Mouse (Mus musculus): ENCODE data around the gene Liph. TPM values are rescaled to one million over a fixed set of nuclear protein-coding genes. Genes with fewer than 3 reads are reported as not detected.

Liph gene
- 2.7 and 3.6 TPM in 2 replicates for polyA plus RNA-seq (2015; fragmentation: Nextera tagmentation; extraction: Ambion mirVana)

DNA sequence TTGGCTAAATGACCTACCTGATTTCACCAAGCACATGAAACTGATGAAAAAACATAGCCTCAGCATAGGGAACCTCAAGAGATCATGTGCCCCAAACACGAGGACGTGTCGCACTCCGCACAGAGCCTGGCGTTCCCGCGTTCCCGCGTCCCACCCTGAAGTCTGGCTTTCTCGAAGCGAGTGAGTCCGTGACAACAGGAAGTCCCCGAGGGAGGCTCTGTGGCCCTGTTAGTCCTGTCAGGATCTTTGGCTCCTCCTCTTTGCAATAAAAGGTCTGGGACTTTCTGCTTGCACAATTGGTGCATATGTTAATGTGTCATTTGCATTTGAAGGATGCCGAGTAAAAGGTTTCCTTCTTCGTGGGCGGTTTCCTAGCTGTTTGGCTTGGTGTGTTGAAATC lies at the start of gene Liph:
Gene Liph, minus strand, starts transcription at position 360 of the 400 bp plus-strand sequence.
- ATAC-seq (ENCODE audit: low read depth), result no peak
- no peaks in the 10 kb centered on the region for H3K9me3 ChIP-seq (ENCODE audit: control insufficient read depth, low read length)
- H3K4me2 ChIP-seq (ENCODE audit: low read depth, low read length), result peak within 1 kb of the TSS; percentile 64
- H3K4me3 ChIP-seq (ENCODE audit: low read length), result peak within 1 kb of the TSS; percentile 35
- peak within 1 kb of the TSS; percentile 90 for H3K27ac ChIP-seq (ENCODE audit: low read length)
- peak within 1 kb of the TSS; percentile 51 for H3K9ac ChIP-seq (ENCODE audit: low read length)
- H3K27me3 ChIP-seq (ENCODE audit: control insufficient read depth, insufficient read depth, low read depth, low read length), result no peaks in the 10 kb centered on the region; the same call in 1 of the 2 replicates
- H3K36me3 ChIP-seq (ENCODE audit: control insufficient read depth, insufficient read depth, low read length), result no peaks in the 10 kb centered on the region
- H3K4me1 ChIP-seq (replicated peaks; ENCODE audit: control insufficient read depth, insufficient read depth, low read length), result peaks cover 15% of the 10 kb centered on the region
- 10% methylated on average over 16 of the region's 16 CpGs for WGBS

DNA sequence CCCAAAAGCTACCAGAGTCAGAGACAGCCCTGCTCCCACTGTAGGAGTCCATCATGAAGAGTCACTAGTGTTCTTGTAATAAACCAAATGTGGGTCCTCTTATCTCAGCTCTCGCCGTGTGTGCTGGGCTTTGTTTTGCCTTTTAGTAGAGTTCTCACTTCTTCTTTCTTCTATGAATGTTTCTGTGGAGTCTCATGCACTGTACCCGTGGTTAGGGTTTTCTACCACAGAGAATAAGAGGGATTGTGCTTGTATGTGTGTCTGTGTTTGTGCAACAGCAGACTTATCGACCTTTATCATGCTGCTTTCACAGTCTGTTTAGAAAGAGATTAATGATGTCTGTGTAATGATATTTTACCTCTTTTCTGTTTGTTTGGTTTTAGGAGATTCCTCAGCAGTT lies 48.4 kb upstream of the Liph start:
- no peak overlapping the region for H3K4me3 ChIP-seq (ENCODE audit: low read length)
- ATAC-seq (ENCODE audit: low read depth), result no peak
- WGBS, result 74% methylated on average over 4 of the region's 4 CpGs
- H3K27ac ChIP-seq (ENCODE audit: low read length), result no peak overlapping the region
- H3K9me3 ChIP-seq (ENCODE audit: control insufficient read depth, low read length), result no peaks in the 10 kb centered on the region
- no peak overlapping the region for H3K9ac ChIP-seq (ENCODE audit: low read length)
- H3K27me3 ChIP-seq (ENCODE audit: control insufficient read depth, insufficient read depth, low read depth, low read length), result no peaks in the 10 kb centered on the region
- H3K4me2 ChIP-seq (ENCODE audit: low read depth, low read length), result no peak overlapping the region
- no peaks in the 10 kb centered on the region for H3K4me1 ChIP-seq (replicated peaks; ENCODE audit: control insufficient read depth, insufficient read depth, low read length)
- H3K36me3 ChIP-seq (ENCODE audit: control insufficient read depth, insufficient read depth, low read length), result peaks cover 35% of the 10 kb centered on the region

DNA sequence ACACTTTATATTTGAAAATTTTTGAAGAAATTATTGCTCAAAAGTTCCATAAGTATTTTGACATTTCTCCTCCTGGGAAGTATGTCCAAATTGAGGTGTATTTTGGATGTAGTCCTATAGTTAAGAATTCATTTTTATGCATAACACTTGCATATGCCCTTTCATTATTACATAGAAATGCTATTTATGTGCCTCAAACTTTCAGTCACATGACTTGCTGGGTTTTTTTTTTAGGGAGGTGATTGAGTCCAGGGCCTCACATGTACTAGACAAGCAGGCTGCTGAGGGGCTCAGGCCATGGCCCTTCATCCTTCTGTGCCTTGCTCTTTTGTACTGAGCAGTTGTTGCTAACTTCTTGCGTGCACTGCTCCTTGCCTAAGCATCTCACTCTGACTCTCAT lies 44.5 kb upstream of the Liph start:
- no peak for ATAC-seq (ENCODE audit: low read depth)
- Histone ChIP-seq H3K9ac (ENCODE audit: low read length) (no peak overlapping the region), H3K27me3 (ENCODE audit: control insufficient read depth, insufficient read depth, low read depth, low read length) (no peaks in the 10 kb centered on the region), H3K36me3 (ENCODE audit: control insufficient read depth, insufficient read depth, low read length) (peaks cover 43% of the 10 kb centered on the region), H3K27ac (ENCODE audit: low read length) (no peak overlapping the region), H3K4me2 (ENCODE audit: low read depth, low read length) (no peak overlapping the region), H3K4me3 (ENCODE audit: low read length) (no peak overlapping the region), H3K9me3 (ENCODE audit: control insufficient read depth, low read length) (no peaks in the 10 kb centered on the region), H3K4me1 (replicated peaks; ENCODE audit: control insufficient read depth, insufficient read depth, low read length) (no peaks in the 10 kb centered on the region)
- 92% methylated on average over 1 of the region's 1 CpGs for WGBS

DNA sequence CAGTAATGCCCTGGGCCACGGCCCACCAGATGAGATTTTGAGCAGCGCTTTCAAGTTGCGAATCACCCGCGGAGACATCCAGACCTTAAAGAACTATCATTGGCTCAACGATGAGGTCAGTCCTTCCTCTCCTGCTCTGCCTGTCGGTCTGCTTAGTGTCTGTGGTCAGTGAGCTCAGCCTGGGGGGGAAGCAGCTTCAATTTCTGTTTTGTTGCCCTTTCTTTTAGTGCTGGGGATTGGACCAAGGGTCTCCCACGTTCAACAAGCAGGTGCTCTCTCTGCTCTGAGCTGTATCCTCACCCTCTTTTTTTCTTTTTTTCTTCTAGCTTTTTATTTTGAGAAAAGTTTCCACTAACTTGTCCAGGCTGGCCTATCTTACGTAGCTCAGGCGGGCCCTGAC lies 43.1 kb upstream of the Liph start:
- Histone ChIP-seq H3K4me1 (replicated peaks; ENCODE audit: control insufficient read depth, insufficient read depth, low read length) (no peaks in the 10 kb centered on the region), H3K4me2 (ENCODE audit: low read depth, low read length) (no peak overlapping the region), H3K4me3 (ENCODE audit: low read length) (no peak overlapping the region), H3K9ac (ENCODE audit: low read length) (no peak overlapping the region), H3K27me3 (ENCODE audit: control insufficient read depth, insufficient read depth, low read depth, low read length) (no peaks in the 10 kb centered on the region), H3K36me3 (ENCODE audit: control insufficient read depth, insufficient read depth, low read length) (peaks cover 32% of the 10 kb centered on the region), H3K27ac (ENCODE audit: low read length) (no peak overlapping the region), H3K9me3 (ENCODE audit: control insufficient read depth, low read length) (no peaks in the 10 kb centered on the region)
- ATAC-seq (ENCODE audit: low read depth), result no peak
- 86% methylated on average over 10 of the region's 10 CpGs for WGBS

DNA sequence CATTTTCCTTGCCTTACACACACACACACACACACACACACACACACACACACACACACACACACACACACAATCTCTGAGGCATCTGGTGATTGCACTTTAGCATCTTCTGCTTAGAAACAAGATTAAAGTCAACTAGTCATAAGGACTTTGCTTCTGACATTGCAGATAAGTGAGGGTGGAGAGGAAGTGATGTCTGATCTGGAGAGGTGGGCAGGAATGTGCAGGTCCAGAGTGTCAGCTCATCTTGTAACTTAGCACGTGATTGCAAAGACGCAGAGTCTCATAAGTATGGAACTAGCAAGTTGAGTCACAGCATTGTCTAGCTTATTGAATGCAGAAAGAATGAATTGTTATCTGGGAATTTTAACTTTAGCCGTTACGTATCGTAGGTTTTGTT lies 32.0 kb upstream of the Liph start:
- H3K9ac ChIP-seq (ENCODE audit: low read length), result no peak overlapping the region
- 88% methylated on average over 5 of the region's 5 CpGs for WGBS
- H3K27ac ChIP-seq (ENCODE audit: low read length), result no peak overlapping the region
- no peaks in the 10 kb centered on the region for H3K9me3 ChIP-seq (ENCODE audit: control insufficient read depth, low read length)
- H3K4me2 ChIP-seq (ENCODE audit: low read depth, low read length), result no peak overlapping the region
- H3K36me3 ChIP-seq (ENCODE audit: control insufficient read depth, insufficient read depth, low read length), result peaks cover 32% of the 10 kb centered on the region
- H3K27me3 ChIP-seq (ENCODE audit: control insufficient read depth, insufficient read depth, low read depth, low read length), result no peaks in the 10 kb centered on the region
- no peak for ATAC-seq (ENCODE audit: low read depth)
- no peaks in the 10 kb centered on the region for H3K4me1 ChIP-seq (replicated peaks; ENCODE audit: control insufficient read depth, insufficient read depth, low read length)
- no peak overlapping the region for H3K4me3 ChIP-seq (ENCODE audit: low read length)

DNA sequence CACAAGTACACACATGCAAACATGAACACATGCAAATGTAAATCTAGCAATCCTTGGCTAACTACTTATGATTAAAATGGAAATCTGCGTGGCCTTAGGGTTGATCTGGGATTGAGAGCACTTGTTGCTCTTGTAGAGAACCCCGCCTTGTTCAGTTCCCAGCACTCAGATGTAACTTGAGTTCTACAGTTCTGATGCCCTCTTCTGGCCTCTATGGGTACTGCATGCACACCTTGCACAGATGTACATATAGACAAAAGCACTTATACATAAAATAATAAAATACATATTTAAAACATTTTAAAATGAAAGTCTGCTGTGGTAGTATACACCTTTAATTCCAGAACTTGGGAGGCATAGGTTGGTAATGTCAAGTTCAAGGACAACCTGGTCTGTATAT lies 26.7 kb upstream of the Liph start:
- H3K36me3 ChIP-seq (ENCODE audit: control insufficient read depth, insufficient read depth, low read length), result peaks cover 33% of the 10 kb centered on the region
- ATAC-seq (ENCODE audit: low read depth), result no peak
- WGBS, result 94% methylated on average over 2 of the region's 2 CpGs

DNA sequence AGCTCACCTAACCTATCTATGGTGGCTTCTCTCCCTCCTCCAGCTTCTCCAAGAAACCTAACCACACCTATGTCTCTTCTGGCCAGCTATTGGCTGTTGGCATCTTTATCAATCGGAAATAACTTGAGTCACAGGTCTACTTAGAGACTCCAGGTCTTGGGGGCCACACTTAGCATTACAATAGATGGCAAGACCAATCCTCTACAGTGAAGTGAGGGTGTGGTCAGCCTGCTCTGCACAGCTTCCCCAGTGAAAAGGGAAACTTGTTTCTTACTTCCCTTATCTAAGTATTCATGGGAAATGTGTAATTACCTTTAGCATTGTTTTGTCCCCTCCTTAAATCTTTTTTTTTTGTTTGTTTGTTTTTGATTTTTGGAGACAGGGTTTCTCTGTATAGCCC lies 20.1 kb upstream of the Liph start:
- peaks cover 27% of the 10 kb centered on the region for H3K36me3 ChIP-seq (ENCODE audit: control insufficient read depth, insufficient read depth, low read length)

More for the DNA sequence above, 26.7 kb upstream of the Liph start:
- Histone ChIP-seq H3K9ac (ENCODE audit: low read length) (no peak overlapping the region), H3K4me3 (ENCODE audit: low read length) (no peak overlapping the region), H3K27me3 (ENCODE audit: control insufficient read depth, insufficient read depth, low read depth, low read length) (no peaks in the 10 kb centered on the region), H3K9me3 (ENCODE audit: control insufficient read depth, low read length) (peaks cover 5% of the 10 kb centered on the region), H3K27ac (ENCODE audit: low read length) (no peak overlapping the region), H3K4me1 (replicated peaks; ENCODE audit: control insufficient read depth, insufficient read depth, low read length) (no peaks in the 10 kb centered on the region), H3K4me2 (ENCODE audit: low read depth, low read length) (no peak overlapping the region)

DNA sequence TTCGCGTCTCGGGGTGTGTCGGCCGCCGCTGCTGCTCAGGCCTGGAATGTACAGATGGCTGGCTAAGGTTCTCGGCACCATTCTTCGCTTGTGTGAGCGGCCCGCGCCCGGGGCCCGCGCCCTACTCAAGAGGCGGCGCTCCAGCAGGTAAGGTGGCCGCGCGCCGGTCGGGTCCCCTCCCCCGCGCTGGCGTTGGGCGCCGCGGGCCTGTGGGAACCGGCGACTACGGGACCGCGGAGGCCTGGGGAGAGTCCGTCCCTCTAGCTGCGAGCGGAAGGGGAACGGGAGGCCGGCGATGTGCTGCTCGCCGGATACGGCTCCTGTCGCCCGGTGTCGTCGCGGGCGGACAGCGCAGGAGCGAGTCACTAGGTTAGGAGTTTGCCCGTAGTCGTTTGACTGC lies 14.1 kb upstream of the Liph start:
- Histone ChIP-seq H3K27me3 (ENCODE audit: control insufficient read depth, insufficient read depth, low read depth, low read length) (no peaks in the 10 kb centered on the region), H3K4me1 (replicated peaks; ENCODE audit: control insufficient read depth, insufficient read depth, low read length) (peaks cover 7% of the 10 kb centered on the region), H3K27ac (ENCODE audit: low read length) (peak overlapping the region; percentile 67), H3K36me3 (ENCODE audit: control insufficient read depth, insufficient read depth, low read length) (no peaks in the 10 kb centered on the region), H3K4me3 (ENCODE audit: low read length) (peak overlapping the region; percentile 99), H3K4me2 (ENCODE audit: low read depth, low read length) (peak overlapping the region; percentile 63), H3K9ac (ENCODE audit: low read length) (peak overlapping the region; percentile 94), H3K9me3 (ENCODE audit: control insufficient read depth, low read length) (no peaks in the 10 kb centered on the region)
- 1% methylated on average over 51 of the region's 51 CpGs for WGBS
- ATAC-seq (ENCODE audit: low read depth), result peak; percentile 65

More for the DNA sequence above, 20.1 kb upstream of the Liph start:
- no peaks in the 10 kb centered on the region for H3K27me3 ChIP-seq (ENCODE audit: control insufficient read depth, insufficient read depth, low read depth, low read length)
- no peaks in the 10 kb centered on the region for H3K9me3 ChIP-seq (ENCODE audit: control insufficient read depth, low read length)
- H3K4me3 ChIP-seq (ENCODE audit: low read length), result no peak overlapping the region
- 77% methylated on average over 1 of the region's 1 CpGs for WGBS
- H3K9ac ChIP-seq (ENCODE audit: low read length), result no peak overlapping the region
- H3K27ac ChIP-seq (ENCODE audit: low read length), result no peak overlapping the region
- no peak for ATAC-seq (ENCODE audit: low read depth)
- peaks cover 3% of the 10 kb centered on the region; the same call in 1 of the 2 replicates for H3K4me1 ChIP-seq (replicated peaks; ENCODE audit: control insufficient read depth, insufficient read depth, low read length)
- H3K4me2 ChIP-seq (ENCODE audit: low read depth, low read length), result no peak overlapping the region

DNA sequence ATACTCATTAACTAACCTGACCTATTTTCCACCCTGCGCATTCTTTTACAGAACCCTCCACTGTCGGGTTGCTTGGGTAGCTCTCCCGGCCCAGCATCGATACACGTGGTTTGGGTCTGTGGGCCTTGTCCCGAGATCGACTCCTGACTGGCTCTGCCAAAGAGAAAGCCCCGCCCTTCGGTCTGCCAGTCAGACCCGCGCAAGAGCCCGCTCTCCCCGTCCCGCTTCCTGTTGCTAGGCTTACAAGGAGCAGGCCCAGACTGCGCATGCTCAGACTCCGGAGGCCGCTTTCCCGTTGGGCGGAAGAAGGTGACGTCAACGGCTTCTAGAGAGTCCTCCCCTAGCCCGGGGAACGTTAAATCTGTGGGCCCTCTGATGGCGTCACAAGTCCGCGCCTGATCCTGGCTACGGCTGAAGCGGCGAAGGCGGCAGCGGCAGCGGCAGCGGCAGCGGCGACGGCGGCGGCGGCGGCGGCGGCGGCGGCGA lies 13.7 kb upstream of the Liph start, which contains the start of gene Senp2:
Gene Senp2, plus strand, starts transcription at position 386 of the 486 bp plus-strand sequence.
- Histone ChIP-seq H3K4me3 (ENCODE audit: low read length) (peak within 1 kb of the TSS; percentile 99), H3K9me3 (ENCODE audit: control insufficient read depth, low read length) (no peaks in the 10 kb centered on the region), H3K4me2 (ENCODE audit: low read depth, low read length) (peak within 1 kb of the TSS; percentile 63), H3K27me3 (ENCODE audit: control insufficient read depth, insufficient read depth, low read depth, low read length) (no peaks in the 10 kb centered on the region), H3K36me3 (ENCODE audit: control insufficient read depth, insufficient read depth, low read length) (no peaks in the 10 kb centered on the region), H3K9ac (ENCODE audit: low read length) (peak within 1 kb of the TSS; percentile 94), H3K27ac (ENCODE audit: low read length) (peak within 1 kb of the TSS; percentile 67), H3K4me1 (replicated peaks; ENCODE audit: control insufficient read depth, insufficient read depth, low read length) (peaks cover 7% of the 10 kb centered on the region)
- under 1% methylated on average over 38 of the region's 45 CpGs for WGBS
- ATAC-seq (ENCODE audit: low read depth), result peak; percentile 99

DNA sequence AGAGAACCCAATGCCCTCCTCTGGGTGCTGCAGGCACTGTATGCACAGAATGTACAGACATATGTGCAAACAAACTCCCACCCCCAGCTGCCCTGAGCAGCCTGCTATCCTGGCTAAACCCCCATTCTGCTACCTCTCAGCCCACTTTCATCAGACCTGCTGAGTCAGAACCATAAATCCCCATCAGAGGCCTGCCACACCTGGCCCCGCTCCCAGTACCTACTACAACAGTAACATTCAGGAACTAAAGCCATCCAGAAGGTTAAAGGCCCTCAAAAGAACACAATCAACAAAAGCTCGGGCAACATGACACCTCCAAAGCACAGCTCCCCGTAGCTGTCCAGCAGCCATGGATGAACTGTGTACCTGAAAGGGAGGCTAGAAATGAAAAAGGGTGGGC lies 6.1 kb upstream of the Liph start:
- Histone ChIP-seq H3K36me3 (ENCODE audit: control insufficient read depth, insufficient read depth, low read length) (no peaks in the 10 kb centered on the region), H3K9ac (ENCODE audit: low read length) (no peak overlapping the region), H3K4me3 (ENCODE audit: low read length) (no peak overlapping the region), H3K27me3 (ENCODE audit: control insufficient read depth, insufficient read depth, low read depth, low read length) (no peaks in the 10 kb centered on the region), H3K9me3 (ENCODE audit: control insufficient read depth, low read length) (no peaks in the 10 kb centered on the region), H3K27ac (ENCODE audit: low read length) (peak overlapping the region; percentile 22), H3K4me1 (replicated peaks; ENCODE audit: control insufficient read depth, insufficient read depth, low read length) (peaks cover 2% of the 10 kb centered on the region; the same call in 1 of the 2 replicates), H3K4me2 (ENCODE audit: low read depth, low read length) (no peak overlapping the region)
- 40% methylated on average over 3 of the region's 3 CpGs for WGBS
- no peak for ATAC-seq (ENCODE audit: low read depth)

Data from lung, embryonic 16.5 days (tissue).